Mouse (Mus musculus) stomach, embryonic 16.5 days (tissue): ENCODE measurements at regions not wholly inside any gene's neighbourhood (a gene's known extent, or its start where the extent isn't known, plus 50 kb on each side); places are given as distances from the start of the nearest gene placed in this dataset.

ENCODE experiments used
- ATAC-seq: fragments of 200-750 bp; cut with Nextera tagmentation; 2 replicates; pipeline ENCODE4 v1.8.0; 2017; ENCODE audit warnings: moderate number of reproducible peaks, moderate TSS enrichment; ENCODE audit not compliant: insufficient read depth, low FRiP score
- H3K27ac ChIP-seq: fragments of 300-500 bp; sonication (generic); 2 replicates; pipeline ENCODE4 v1.5.1; 2014; ENCODE audit warnings: low read length
- H3K27me3 ChIP-seq: fragments of 300-500 bp; sonication (generic); 2 replicates; pipeline ENCODE4 v1.6.1; 2014; ENCODE audit warnings: low read length, control low read depth, mixed read lengths; ENCODE audit not compliant: control insufficient read depth, insufficient read depth
- H3K36me3 ChIP-seq: fragments of 300-500 bp; sonication (generic); 2 replicates; pipeline ENCODE4 v1.6.1; 2014; ENCODE audit warnings: low read length; ENCODE audit not compliant: control insufficient read depth, insufficient read depth
- H3K4me1 ChIP-seq: fragments of 300-500 bp; sonication (generic); 2 replicates; pipeline ENCODE4 v1.6.1; 2014; ENCODE audit warnings: low read length, control low read depth, mixed read lengths; ENCODE audit not compliant: control insufficient read depth, insufficient read depth
- H3K4me2 ChIP-seq: fragments of 300-500 bp; sonication (generic); 2 replicates; pipeline ENCODE4 v1.6.1; 2014; ENCODE audit warnings: low read depth, low read length, mixed read lengths
- H3K4me3 ChIP-seq: fragments of 300-500 bp; sonication (generic); replicated peaks from 2 replicates; pipeline ENCODE4 v1.5.1; 2014; ENCODE audit warnings: mild to moderate bottlenecking, low read length
- H3K9ac ChIP-seq: fragments of 300-500 bp; sonication (generic); 2 replicates; pipeline ENCODE4 v1.6.1; 2014; ENCODE audit warnings: low read length
- H3K9me3 ChIP-seq: fragments of 300-500 bp; sonication (generic); replicated peaks from 2 replicates; pipeline ENCODE4 v1.6.1; 2016; ENCODE audit warnings: low read length, control low read depth; ENCODE audit not compliant: control insufficient read depth
- WGBS: fragments of 180-500 bp; shearing (Covaris S2); extraction: QIAGEN DNeasy Blood & Tissue Kit; methylation state at CpG from one replicate; pipeline ENCODE4 v1.1.7; 2014; 5-methylcytosine and 5-hydroxymethylcytosine counted together

GRCm38 (mm10) chr8:10910954-10911353 is 97.3 kb downstream of the Irs2 start:
- Histone ChIP-seq H3K4me2 (no peak overlapping the region), H3K9ac (no peak overlapping the region), H3K4me1 (peaks cover 7% of the 10 kb centered on the region; the same call in 1 of the 2 replicates), H3K27me3 (no peaks in the 10 kb centered on the region), H3K36me3 (no peaks in the 10 kb centered on the region), H3K4me3 (no peak overlapping the region), H3K27ac (no peak overlapping the region), H3K9me3 (no peaks in the 10 kb centered on the region)
- WGBS = 73% methylated on average over 6 of the region's 6 CpGs
- no peak for ATAC-seq

- H3K9ac ChIP-seq = no peak overlapping the region
- no peak overlapping the region for H3K4me3 ChIP-seq
- H3K36me3 ChIP-seq = no peaks in the 10 kb centered on the region
- no peak overlapping the region for H3K27ac ChIP-seq
- WGBS = 36% methylated on average over 6 of the region's 6 CpGs
- H3K27me3 ChIP-seq = no peaks in the 10 kb centered on the region
- ATAC-seq = no peak
- no peak overlapping the region for H3K4me2 ChIP-seq
- H3K4me1 ChIP-seq = peaks cover 9% of the 10 kb centered on the region; the same call in 1 of the 2 replicates
- no peaks in the 10 kb centered on the region for H3K9me3 ChIP-seq
Measured at GRCm38 (mm10) chr8:10910244-10910872, 97.9 kb downstream of the Irs2 start.

GRCm38 (mm10) chr8:10909155-10909554 is 99.1 kb downstream of the Irs2 start:
- 80% methylated on average over 6 of the region's 6 CpGs for WGBS
- no peak for ATAC-seq

GRCm38 (mm10) chr8:10906353-10906752 is 101.9 kb downstream of the Irs2 start:
- Histone ChIP-seq H3K27ac (no peak overlapping the region), H3K36me3 (no peaks in the 10 kb centered on the region), H3K9me3 (no peaks in the 10 kb centered on the region), H3K4me3 (no peak overlapping the region), H3K4me2 (no peak overlapping the region), H3K4me1 (peaks cover 9% of the 10 kb centered on the region; the same call in 1 of the 2 replicates), H3K27me3 (no peaks in the 10 kb centered on the region), H3K9ac (no peak overlapping the region)
- ATAC-seq = no peak
- WGBS = 45% methylated on average over 6 of the region's 6 CpGs

More at GRCm38 (mm10) chr8:10909155-10909554, 99.1 kb downstream of the Irs2 start:
- no peaks in the 10 kb centered on the region for H3K36me3 ChIP-seq
- peaks cover 9% of the 10 kb centered on the region; the same call in 1 of the 2 replicates for H3K4me1 ChIP-seq
- no peak overlapping the region for H3K9ac ChIP-seq
- no peak overlapping the region for H3K4me2 ChIP-seq
- H3K27ac ChIP-seq = no peak overlapping the region
- H3K9me3 ChIP-seq = no peaks in the 10 kb centered on the region
- no peaks in the 10 kb centered on the region for H3K27me3 ChIP-seq
- H3K4me3 ChIP-seq = no peak overlapping the region

GRCm38 (mm10) chr8:10905761-10906160 is 102.5 kb downstream of the Irs2 start:
- H3K27me3 ChIP-seq = no peaks in the 10 kb centered on the region
- H3K4me3 ChIP-seq = no peak overlapping the region
- WGBS = 73% methylated on average over 5 of the region's 5 CpGs

GRCm38 (mm10) chr8:10903957-10904356 is 104.3 kb downstream of the Irs2 start:
- no peaks in the 10 kb centered on the region for H3K36me3 ChIP-seq
- WGBS = 69% methylated on average over 2 of the region's 2 CpGs
- ATAC-seq = no peak
- no peak overlapping the region for H3K4me3 ChIP-seq
- H3K27ac ChIP-seq = no peak overlapping the region
- no peak overlapping the region for H3K9ac ChIP-seq
- H3K4me1 ChIP-seq = peaks cover 13% of the 10 kb centered on the region
- H3K27me3 ChIP-seq = no peaks in the 10 kb centered on the region
- no peaks in the 10 kb centered on the region for H3K9me3 ChIP-seq
- no peak overlapping the region for H3K4me2 ChIP-seq

More at GRCm38 (mm10) chr8:10905761-10906160, 102.5 kb downstream of the Irs2 start:
- Histone ChIP-seq H3K9ac (no peak overlapping the region), H3K27ac (no peak overlapping the region), H3K4me2 (no peak overlapping the region), H3K36me3 (no peaks in the 10 kb centered on the region), H3K4me1 (peaks cover 5% of the 10 kb centered on the region; the same call in 1 of the 2 replicates), H3K9me3 (no peaks in the 10 kb centered on the region)
- ATAC-seq = no peak

- H3K4me2 ChIP-seq = no peak overlapping the region
- H3K27ac ChIP-seq = no peak overlapping the region
- H3K4me1 ChIP-seq = peaks cover 14% of the 10 kb centered on the region
- 92% methylated on average over 4 of the region's 4 CpGs for WGBS
- no peaks in the 10 kb centered on the region for H3K27me3 ChIP-seq
- ATAC-seq = no peak
- H3K9ac ChIP-seq = no peak overlapping the region
- no peaks in the 10 kb centered on the region for H3K36me3 ChIP-seq
- no peak overlapping the region for H3K4me3 ChIP-seq
- no peaks in the 10 kb centered on the region for H3K9me3 ChIP-seq
Measured at GRCm38 (mm10) chr8:10901954-10902353, 106.3 kb downstream of the Irs2 start.

- H3K4me2 ChIP-seq = no peak overlapping the region
- ATAC-seq = no peak
- no peak overlapping the region for H3K27ac ChIP-seq
- H3K4me3 ChIP-seq = no peak overlapping the region
- peaks cover 11% of the 10 kb centered on the region for H3K4me1 ChIP-seq
- H3K27me3 ChIP-seq = no peaks in the 10 kb centered on the region
- H3K9ac ChIP-seq = no peak overlapping the region
- no peaks in the 10 kb centered on the region for H3K9me3 ChIP-seq
- no peaks in the 10 kb centered on the region for H3K36me3 ChIP-seq
- 60% methylated on average over 3 of the region's 3 CpGs for WGBS
Measured at GRCm38 (mm10) chr8:10901014-10901413, 107.2 kb downstream of the Irs2 start.

- 11% methylated on average over 17 of the region's 17 CpGs for WGBS
- Histone ChIP-seq H3K9me3 (no peaks in the 10 kb centered on the region), H3K36me3 (no peaks in the 10 kb centered on the region), H3K27ac (no peak overlapping the region), H3K4me2 (peak overlapping the region; percentile 20), H3K4me3 (no peak overlapping the region), H3K4me1 (peaks cover 9% of the 10 kb centered on the region), H3K27me3 (no peaks in the 10 kb centered on the region), H3K9ac (no peak overlapping the region; the same call in 1 of the 2 replicates)
- ATAC-seq = no peak
Measured at GRCm38 (mm10) chr8:10899581-10900155, 108.6 kb downstream of the Irs2 start.
